In genomic region chr9:115310346-115311222, GRCm38 (mm10) we compare ENCODE assay signal across 8 mouse cellular contexts. TPM values are rescaled to one million over a fixed set of nuclear protein-coding genes. Genes with fewer than 3 reads are reported as not detected.
DNase-seq lines count a peak whose midpoint lies in the region; ATAC-seq and TF ChIP-seq lines count a peak whose summit lies in the region.

Gene Stt3b, minus strand, starts transcription at chr9:115310421.

- TF ChIP-seq EP300 in ES-Bruce4 (IDR thresholded peaks at IDR 0.05; ENCODE audit: insufficient read depth, low read depth, low read length) = 0 out of 2 replicates have a peak, but pooled peaks have one; percentile 6
- TF ChIP-seq EP300 in liver, postnatal 0 days (IDR thresholded peaks at IDR 0.05; ENCODE audit: low read depth) = no peak; the same call in 1 of the 2 replicates

- TF ChIP-seq POLR2A in ES-Bruce4 (IDR thresholded peaks at IDR 0.05; ENCODE audit: insufficient read depth, low read length) = no peak

- peak; percentile 88 for ATAC-seq in cerebellum, adult (ENCODE audit: insufficient number of reproducible peaks, low FRiP score, low TSS enrichment)
- peak; percentile 92 for ATAC-seq in forebrain, embryonic 13.5 days
- ATAC-seq in liver, postnatal 0 days = peak; percentile 91
- peak; percentile 95 for ATAC-seq in neural tube, embryonic 14.5 days (ENCODE audit: low read depth)

- no peaks in the 10 kb centered on the region for H3K27me3 ChIP-seq in ES-Bruce4 (ENCODE audit: control insufficient read depth, insufficient read depth, low read length, poor library complexity, severe bottlenecking)
- no peaks in the 10 kb centered on the region for H3K27me3 ChIP-seq in forebrain, embryonic 13.5 days
- no peaks in the 10 kb centered on the region for H3K27me3 ChIP-seq in liver, postnatal 0 days (ENCODE audit: insufficient read depth, low read length)
- H3K27me3 ChIP-seq in neural tube, embryonic 14.5 days (ENCODE audit: control insufficient read depth, insufficient read depth, low read length) = 0 out of 2 replicates have a peak, but pooled peaks cover 2% of the 10 kb centered on the region

- peaks cover 6% of the 10 kb centered on the region; the same call in 1 of the 2 replicates for H3K36me3 ChIP-seq in ES-Bruce4 (ENCODE audit: control insufficient read depth, insufficient read depth, low read length, poor library complexity, severe bottlenecking)
- H3K36me3 ChIP-seq in forebrain, embryonic 13.5 days (ENCODE audit: poor library complexity, severe bottlenecking) = no peaks in the 10 kb centered on the region
- no peaks in the 10 kb centered on the region for H3K36me3 ChIP-seq in liver, postnatal 0 days (replicated peaks; ENCODE audit: insufficient read depth, low read length)
- H3K36me3 ChIP-seq in neural tube, embryonic 14.5 days (ENCODE audit: control insufficient read depth, insufficient read depth, low read length) = no peaks in the 10 kb centered on the region

- H3K27ac ChIP-seq in ES-Bruce4 (ENCODE audit: insufficient read depth, low read length) = peak within 1 kb of the TSS; percentile 46
- H3K27ac ChIP-seq in forebrain, embryonic 13.5 days = peak within 1 kb of the TSS; percentile 96
- peak within 1 kb of the TSS; percentile 85 for H3K27ac ChIP-seq in liver, postnatal 0 days (ENCODE audit: low read depth)
- H3K27ac ChIP-seq in neural tube, embryonic 14.5 days (ENCODE audit: low read depth, low read length) = peak within 1 kb of the TSS; percentile 98

- no peaks in the 10 kb centered on the region for H3K4me1 ChIP-seq in ES-Bruce4 (ENCODE audit: control insufficient read depth, insufficient read depth, low read length)
- peaks cover 29% of the 10 kb centered on the region for H3K4me1 ChIP-seq in forebrain, embryonic 13.5 days
- peaks cover 28% of the 10 kb centered on the region for H3K4me1 ChIP-seq in liver, postnatal 0 days (ENCODE audit: insufficient read depth)
- peaks cover 25% of the 10 kb centered on the region for H3K4me1 ChIP-seq in neural tube, embryonic 14.5 days (ENCODE audit: control insufficient read depth, insufficient read depth, low read length)

- WGBS in forebrain, embryonic 13.5 days = under 1% methylated on average over 78 of the region's 91 CpGs
- under 1% methylated on average over 89 of the region's 91 CpGs for WGBS in large intestine, adult 2 months
- WGBS in liver, postnatal 0 days (ENCODE audit: insufficient replicate concordance) = 1% methylated on average over 77 of the region's 91 CpGs
- under 1% methylated on average over 85 of the region's 91 CpGs for WGBS in neural tube, embryonic 14.5 days

- intact Hi-C loops in heart, postnatal 10 days (cut with DNase I) = no loop called here

- H3K4me2 ChIP-seq in forebrain, embryonic 13.5 days = peak within 1 kb of the TSS; percentile 70
- H3K4me2 ChIP-seq in liver, postnatal 0 days (ENCODE audit: low read depth, low read length) = peak within 1 kb of the TSS; percentile 71
- peak within 1 kb of the TSS; percentile 66 for H3K4me2 ChIP-seq in neural tube, embryonic 14.5 days (ENCODE audit: low read depth, low read length)

- peak; percentile 100 for DNase-seq in heart, postnatal 10 days
- DNase-seq in large intestine, adult 2 months (ENCODE audit: low read depth, low spot score) = peak; percentile 83
- peak; percentile 100 for DNase-seq in liver, postnatal 0 days
- DNase-seq in testis, postnatal 10 days (ENCODE audit: low spot score) = peak; percentile 100

- H3K9me3 ChIP-seq in ES-Bruce4 (replicated peaks; ENCODE audit: control insufficient read depth, insufficient read depth, low read length, poor library complexity, severe bottlenecking) = no peaks in the 10 kb centered on the region
- H3K9me3 ChIP-seq in forebrain, embryonic 13.5 days (replicated peaks) = no peaks in the 10 kb centered on the region
- H3K9me3 ChIP-seq in liver, postnatal 0 days (ENCODE audit: low read length) = no peaks in the 10 kb centered on the region
- H3K9me3 ChIP-seq in neural tube, embryonic 14.5 days (ENCODE audit: control insufficient read depth, low read length) = no peaks in the 10 kb centered on the region

- TF ChIP-seq CTCF in ES-Bruce4 (IDR thresholded peaks at IDR 0.05; ENCODE audit: low read depth, low read length) = no peak
- peak; percentile 53 for TF ChIP-seq CTCF in liver, postnatal 0 days (IDR thresholded peaks at IDR 0.05; ENCODE audit: low read depth)

- peak within 1 kb of the TSS; percentile 96 for H3K9ac ChIP-seq in ES-Bruce4 (ENCODE audit: low read depth, poor library complexity, severe bottlenecking)
- peak within 1 kb of the TSS; percentile 97 for H3K9ac ChIP-seq in forebrain, embryonic 13.5 days
- H3K9ac ChIP-seq in liver, postnatal 0 days (replicated peaks) = peak within 1 kb of the TSS; percentile 99
- peak within 1 kb of the TSS; percentile 97 for H3K9ac ChIP-seq in neural tube, embryonic 14.5 days (replicated peaks; ENCODE audit: low read depth, low read length)

- H3K4me3 ChIP-seq in ES-Bruce4 (ENCODE audit: low read depth, low read length) = peak within 1 kb of the TSS; percentile 92
- peak within 1 kb of the TSS; percentile 89 for H3K4me3 ChIP-seq in forebrain, embryonic 13.5 days
- peak within 1 kb of the TSS; percentile 97 for H3K4me3 ChIP-seq in liver, postnatal 0 days (ENCODE audit: low read depth, low read length)
- H3K4me3 ChIP-seq in neural tube, embryonic 14.5 days (ENCODE audit: low read depth, low read length) = peak within 1 kb of the TSS; percentile 96

RNA-seq across cellular contexts. Expression of gene Stt3b, which starts in this region (rescaled TPM):
- 118 and 120 TPM in 2 replicates for polyA plus RNA-seq in ES-Bruce4 (2011; ENCODE audit: insufficient read depth, insufficient read length, low read depth, missing spikeins)
- 63.3 and 70.1 TPM in 2 replicates for polyA plus RNA-seq in forebrain, embryonic 13.5 days (2015; fragmentation: Nextera tagmentation; extraction: Ambion mirVana)
- total RNA-seq in heart, postnatal 10 days (2021) = 10 to 100 TPM; 68.6 to 69.2 TPM
- polyA plus RNA-seq in large intestine, adult 2 months (2012; rRNA removed) = 60.6 and 79.4 TPM in 2 replicates
- 41.8 and 43.8 TPM in 2 replicates for polyA plus RNA-seq in liver, postnatal 0 days (2015; fragmentation: Nextera tagmentation; extraction: Ambion mirVana)
- 107 and 132 TPM in 2 replicates for polyA plus RNA-seq in neural tube, embryonic 14.5 days (2014; fragmentation: Nextera tagmentation; extraction: Ambion mirVana)

Comparison
In these comparisons a context has a peak if more than half of its experiments do, and no peak if none do; other contexts are left out.
1. Peak in every context shown above with its lines: DNase-seq, ATAC-seq, H3K4me3 ChIP-seq and H3K27ac ChIP-seq.
2. H3K27ac ChIP-seq: peak in every context shown above with its lines; median percentile 98 in neural tube, embryonic 14.5 days; 96 in forebrain, embryonic 13.5 days; 85 in liver, postnatal 0 days; 46 in ES-Bruce4.